Mouse (Mus musculus): ENCODE measurements around the gene Slc7a7.

Gene Slc7a7

DNA sequence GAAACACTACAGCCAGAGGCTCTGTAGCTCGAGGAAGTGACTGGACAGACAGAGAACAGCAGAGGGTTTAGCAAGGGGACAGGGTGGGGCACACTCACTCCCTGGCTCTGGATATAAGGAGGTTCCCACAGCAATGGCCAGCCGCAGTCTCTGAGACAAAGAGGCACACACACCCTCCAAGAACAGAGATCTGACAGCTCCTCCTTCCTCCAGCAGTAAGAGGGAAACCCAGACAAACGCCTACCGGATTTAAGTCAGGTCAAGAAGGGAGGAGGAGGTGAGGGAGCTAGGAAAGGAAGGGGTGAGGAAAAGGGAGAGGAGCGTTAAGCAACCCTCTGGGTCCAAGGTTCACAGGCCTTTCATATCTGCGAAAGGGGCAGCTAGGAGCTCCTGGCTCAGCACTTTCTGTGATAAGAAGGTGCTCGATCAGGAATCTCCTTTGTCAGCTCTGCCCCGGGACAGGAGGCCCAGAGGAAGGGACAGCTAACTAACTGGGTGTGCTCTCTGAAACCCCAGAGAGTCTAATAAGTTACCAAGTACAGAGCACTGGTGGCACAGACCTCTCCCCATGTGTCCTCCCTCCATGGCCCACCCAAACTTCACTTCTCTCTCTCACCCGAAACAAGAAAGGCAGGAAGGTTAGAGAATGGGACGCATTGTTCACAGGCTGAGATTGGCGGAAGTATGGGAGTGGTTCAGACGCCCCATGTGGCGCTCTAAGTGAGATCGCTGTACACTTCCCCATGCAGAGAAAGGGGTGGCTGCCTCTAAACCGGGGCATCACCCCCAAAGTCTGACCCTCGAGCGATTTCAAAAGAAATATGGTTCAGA, 7.4 kb downstream of the Slc7a7 start:
- peak in 1 of 2 experiments; percentile 48 for DNase-seq

DNA sequence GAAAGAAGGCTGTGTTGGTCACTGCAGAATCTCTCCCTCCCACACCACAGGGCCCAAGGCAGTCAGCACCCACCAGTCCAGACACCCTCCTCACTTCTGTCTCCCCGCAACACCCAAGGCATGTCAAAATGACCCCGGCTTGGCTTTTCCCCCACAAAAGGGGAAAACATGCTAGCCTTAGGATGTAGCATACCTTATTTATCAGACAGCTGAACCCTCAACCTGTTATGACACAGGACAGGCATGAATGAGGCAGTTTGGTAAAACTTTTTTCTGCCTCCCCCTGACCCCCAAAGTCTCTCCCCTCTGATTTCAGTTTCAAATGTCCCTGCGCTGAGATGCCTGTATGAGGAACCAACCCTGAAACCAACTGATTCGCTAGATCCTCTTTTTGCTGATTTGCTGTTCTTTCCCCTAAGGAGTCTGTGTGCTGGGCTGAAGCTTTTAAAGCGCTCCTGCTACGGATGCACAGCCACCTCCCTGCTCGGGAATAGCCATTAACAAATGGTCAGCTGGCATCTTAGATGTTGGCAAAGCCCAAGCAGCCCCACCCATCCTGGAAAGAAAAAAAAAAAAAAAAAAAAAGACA, 8.4 kb downstream of the Slc7a7 start:
- no peak for DNase-seq

DNA sequence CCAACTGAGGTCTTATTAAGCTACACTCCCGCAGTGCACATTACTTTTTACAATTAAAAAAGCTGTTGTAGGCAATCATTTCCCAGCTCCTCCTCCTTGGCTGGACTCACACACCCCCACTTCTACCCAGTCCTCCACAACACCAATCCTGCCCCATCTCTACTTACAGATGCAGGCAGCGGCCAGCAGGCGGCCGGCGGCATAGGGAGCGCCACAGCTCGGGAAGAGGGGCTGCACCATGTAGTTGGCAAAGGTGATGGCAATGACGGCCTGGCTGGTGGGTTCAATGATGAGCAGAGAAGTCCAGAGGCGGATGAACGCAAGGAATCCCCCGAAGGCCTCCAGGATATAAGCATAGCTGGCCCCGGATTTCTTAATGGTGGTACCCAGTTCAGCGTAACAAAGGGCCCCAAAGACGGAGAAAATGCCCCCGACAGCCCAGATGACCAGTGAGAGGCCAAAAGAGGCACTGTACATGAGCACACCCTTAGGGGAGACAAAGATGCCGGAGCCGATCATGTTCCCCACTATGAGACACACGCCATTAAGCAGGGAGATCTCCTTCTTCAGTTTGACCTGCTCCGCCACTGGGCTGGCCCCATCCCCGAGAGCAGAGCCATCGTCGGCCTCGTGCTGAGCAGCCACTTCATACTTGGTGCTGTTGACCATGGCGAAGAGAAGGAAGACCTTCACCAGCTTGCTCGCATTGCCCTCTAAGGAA, 9.1 kb downstream of the Slc7a7 start:
- peak; percentile 59 to 75 for DNase-seq

DNA sequence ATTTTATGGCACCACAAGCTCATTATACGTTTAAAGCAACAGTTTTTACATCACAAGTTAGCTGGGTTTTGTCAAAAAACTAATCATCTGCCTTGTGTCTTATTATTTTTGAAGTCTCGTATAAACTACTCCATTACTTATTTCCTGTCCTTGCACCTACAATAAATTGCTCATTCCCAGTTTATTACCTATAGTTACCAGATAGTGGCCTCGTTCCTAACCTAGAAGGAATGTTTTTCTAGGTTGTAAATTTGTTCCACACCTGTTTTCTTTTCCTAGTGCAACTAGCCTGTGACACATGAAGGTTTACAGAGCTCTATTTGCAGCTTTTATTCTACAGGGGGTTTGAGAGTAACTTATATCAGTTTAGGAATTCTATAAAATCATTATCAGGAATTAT, 15.9 kb downstream of the Slc7a7 start:
- no peak for DNase-seq

DNA sequence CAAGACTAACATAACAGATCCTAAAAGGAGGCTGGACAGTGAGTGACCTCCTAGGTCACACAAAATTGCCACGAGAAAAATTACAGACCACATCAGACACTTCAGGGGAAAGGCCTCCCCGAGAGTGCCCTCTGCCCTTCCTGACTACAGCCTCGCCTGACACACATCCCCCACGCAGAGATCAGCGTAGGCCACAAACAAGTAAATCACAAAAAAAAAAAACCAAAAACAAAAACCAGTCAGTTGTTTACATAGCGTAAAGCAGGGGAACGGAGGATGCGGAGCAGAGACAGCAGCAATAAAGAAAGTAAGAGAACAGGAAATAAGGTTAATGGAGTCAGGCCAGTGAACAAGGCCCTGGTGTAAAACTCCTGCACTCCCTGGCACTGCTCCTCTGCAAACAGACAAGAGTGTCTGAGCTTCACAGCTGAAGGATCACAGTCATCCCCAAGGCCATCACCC, 18.6 kb downstream of the Slc7a7 start:
- DNase-seq, result peak; percentile 68 to 76

DNA sequence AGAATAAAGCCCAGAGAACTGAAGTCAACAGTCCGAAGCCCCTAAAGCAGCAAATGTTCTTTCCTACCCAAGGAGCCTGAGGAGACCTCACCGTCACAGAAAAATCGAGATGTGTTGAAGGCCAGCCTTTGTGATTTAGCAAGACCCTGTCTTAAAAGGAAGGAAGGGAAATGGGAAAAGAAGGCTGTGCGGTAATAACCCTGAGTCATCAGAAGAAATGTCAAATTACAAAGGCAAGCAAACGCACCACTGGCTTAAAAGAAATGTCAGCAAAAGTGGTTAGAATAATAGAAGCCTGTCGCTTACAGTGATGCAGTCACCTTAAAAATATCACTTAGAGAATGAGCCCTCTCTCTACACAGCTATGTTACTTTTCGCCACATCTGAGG, 19.1 kb downstream of the Slc7a7 start:
- no peak for DNase-seq

DNA sequence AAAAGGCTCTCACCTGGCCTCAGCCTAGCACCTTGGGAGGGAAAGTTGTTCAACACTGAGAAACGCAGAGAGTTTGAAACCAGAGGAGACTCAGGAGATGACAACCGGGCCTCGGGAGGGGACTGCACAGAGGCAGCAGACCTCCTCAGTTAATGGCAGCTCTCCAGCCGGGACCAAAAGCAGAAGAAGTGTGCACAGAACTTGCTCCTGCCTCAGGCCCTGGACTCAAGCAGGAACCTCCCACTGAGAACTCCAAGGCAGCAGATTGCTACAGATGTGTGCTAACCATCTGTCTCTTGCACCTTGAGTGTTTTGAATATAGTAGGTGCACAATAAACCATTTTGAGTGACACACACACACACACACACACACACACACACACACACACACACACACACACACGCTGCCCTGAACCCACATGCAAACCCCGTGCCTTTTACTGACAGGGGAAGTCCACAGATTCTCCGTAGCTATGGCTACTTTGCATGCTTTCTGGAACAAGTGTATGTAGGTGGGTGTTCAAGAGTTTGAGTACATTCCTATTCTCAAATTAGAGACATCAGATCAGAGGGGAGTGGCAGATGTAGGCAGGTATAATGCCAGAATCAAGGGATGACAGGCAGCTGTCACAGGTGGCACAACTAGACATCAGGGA, 19.6 kb downstream of the Slc7a7 start:
- DNase-seq, result no peak

DNA sequence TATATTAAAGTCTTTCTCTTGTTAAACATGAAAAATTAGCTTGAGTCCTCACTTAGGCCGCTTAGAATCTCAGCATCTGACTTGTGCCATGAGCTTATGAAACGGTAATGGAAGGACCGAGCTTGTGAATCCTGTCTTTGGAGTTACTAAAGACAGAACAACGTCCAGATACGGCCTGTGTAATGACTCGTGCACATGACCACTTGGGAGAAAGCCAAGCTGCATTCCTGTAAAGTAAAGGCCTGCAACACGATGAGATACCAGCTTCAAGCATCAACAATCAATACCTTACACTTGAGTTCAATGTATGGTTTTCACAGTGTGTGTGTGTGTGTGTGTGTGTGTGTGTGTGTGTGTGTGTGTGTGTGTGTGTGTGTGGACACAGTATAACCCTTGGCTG, 20.9 kb downstream of the Slc7a7 start:
- DNase-seq, result no peak

DNA sequence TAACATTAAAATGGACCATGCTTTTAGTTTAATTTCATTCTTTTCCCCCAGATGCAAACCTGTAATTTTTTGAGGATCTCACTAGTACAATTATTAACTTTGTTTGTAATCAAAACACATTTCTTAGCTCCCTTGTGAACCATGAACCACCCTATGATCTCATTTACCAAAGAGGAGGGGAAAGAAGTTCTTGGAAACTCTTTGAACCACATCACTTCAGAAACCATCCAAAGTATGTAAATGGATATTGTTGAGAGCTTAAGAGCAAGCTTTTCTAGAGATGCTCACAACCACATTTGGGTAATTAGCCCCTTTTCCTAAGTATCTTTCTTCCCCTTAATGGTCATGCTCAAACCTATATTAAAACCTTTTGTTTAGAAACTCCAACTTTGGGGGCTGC, 23.3 kb downstream of the Slc7a7 start:
- no peak for DNase-seq

DNA sequence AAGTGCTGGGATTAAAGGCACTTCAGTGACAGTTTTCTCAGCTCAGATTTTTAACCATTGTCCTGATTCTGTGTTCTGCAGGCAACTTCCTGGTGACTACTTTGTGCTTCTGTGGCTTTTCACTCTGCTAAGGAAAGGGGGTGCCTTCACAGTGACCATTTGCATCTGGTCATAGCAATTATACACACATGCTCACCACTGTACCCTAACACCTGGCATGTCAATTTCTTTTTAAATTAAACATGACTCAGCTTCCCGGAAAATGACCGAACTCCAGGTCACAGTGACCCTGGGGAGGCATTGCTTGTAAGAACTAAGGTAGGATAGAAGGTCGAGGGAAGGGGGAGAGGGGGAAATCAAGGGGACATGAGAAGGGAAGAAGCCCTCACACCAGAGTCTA, 23.8 kb downstream of the Slc7a7 start:
- DNase-seq, result no peak

DNA sequence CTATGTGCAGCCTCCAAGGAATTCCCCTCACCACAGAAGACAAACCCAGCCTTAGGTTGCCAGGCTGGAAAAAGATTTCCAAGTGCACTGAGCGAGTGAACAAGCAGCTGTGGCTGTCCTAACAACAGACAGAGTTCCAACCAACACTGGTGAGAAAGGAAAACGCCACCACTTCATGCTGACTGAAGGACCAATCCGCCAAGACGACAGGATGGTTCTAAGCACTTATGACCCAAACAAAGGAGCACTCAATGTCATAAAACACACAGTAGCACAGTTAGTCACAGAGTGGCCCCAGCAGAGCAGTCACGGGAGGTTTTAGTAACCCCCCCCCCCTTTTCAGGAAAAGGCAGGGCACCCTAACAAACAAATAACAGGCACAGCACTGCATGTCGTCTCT, 26.7 kb downstream of the Slc7a7 start:
- DNase-seq, result no peak

DNA sequence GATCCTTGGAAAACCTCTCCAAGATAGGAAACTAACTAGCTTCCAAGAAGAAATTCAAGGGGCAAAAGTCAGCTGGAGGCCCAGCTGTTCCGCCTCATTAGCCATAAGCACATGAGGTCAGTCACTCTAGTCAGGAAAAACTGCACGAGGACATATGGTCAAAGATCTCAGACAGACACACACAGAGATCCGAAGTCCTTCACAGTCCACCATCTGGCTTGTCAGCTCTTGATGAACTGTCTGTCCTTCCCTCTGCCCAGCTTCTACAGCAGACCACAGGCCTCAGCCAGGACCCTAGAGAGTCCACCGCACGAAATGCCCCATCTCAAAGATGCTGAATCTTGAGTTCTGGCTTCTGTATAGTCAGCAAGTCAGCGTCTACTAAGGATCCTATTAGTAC, 30.0 kb downstream of the Slc7a7 start:
- peak; percentile 60 to 69 for DNase-seq

DNA sequence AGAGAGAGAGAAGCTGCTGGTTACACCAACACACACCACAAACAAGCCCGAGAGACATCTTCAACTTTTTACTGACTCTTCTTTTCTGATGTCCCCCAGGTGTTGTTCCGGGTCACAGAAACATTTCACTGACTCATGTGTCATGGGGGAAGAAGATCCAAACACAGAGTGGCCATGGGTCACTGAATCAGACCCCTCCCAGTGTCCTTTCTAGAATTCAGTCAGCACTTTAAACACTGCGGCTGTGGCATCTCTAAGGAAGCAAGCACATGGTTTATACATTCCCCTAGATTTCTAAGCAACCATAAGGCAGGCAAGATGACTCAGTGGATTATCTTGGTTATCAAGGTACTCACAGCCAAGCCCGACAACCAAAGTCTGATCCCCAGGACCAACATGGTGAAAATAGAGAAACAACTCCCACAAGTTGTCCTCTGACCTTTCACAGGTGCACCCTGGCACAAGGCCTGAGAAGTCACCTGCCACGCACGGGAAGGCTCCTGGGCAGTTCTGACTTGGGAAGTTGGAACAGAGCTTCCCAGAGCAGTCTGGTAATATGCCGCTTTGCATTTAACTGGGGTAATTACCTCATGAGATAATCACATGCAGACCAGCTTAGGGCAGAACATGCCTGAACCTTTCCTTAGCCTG, 31.5 kb downstream of the Slc7a7 start:
- DNase-seq, result peak; percentile 42 to 49

DNA sequence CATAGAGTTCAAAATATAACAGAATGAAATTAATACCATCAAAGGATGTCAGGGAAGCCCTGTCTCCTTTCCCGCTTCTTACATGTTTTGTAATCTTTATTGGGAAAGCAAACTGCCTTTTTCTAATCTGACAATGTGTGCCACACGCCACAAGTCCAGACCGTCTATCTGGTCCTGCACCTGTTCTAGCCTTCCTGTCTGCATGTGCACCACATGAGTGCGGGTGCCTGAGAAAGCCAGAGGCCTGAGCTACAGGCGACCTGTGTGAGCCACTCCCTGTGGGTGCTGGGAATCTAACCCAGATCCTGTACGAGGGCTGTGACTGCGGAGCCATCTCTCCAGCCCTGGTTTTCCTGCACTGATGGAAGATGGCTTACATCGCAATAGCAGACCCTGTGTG, 33.2 kb downstream of the Slc7a7 start:
- no peak for DNase-seq

DNA sequence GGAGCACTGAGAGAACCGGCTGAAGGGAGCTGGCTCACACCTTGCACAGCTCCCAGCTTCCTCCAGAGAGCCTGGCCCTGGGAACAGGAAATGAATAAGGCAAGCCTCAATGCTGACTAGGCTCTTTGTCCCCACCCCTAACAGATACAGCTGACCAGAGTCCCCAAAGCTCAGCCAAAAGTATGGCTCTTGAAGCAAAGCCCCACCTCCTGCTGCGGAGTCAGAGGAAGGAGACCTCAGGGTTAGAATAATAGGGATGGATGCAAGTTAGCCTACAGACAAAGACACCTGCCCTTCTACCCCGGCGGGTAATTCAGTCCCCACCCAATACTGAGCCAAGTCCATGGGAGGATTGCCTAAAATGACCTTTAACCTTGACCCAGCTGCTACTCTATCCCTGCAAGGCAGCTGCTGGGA, 34.2 kb downstream of the Slc7a7 start:
- no peak for DNase-seq

DNA sequence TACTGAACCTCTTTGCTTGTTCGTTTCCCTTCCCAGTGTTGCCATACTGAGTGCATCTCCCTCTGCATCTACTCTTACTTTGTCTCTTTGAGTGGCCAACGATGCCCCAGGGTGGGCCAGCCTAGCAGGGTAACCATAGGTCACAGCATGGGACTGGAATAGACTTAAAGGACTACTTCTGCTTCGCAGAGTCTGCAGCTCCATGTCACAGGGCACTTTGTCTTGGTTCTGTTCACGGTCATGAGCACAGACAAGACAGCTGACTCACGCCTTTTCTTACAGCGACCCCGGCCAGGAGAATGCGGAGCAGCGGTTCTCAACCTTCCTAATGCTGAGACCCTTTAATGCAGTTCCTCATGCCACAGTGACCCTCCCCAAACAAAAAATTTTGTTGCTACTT, 34.9 kb downstream of the Slc7a7 start:
- no peak for DNase-seq

DNA sequence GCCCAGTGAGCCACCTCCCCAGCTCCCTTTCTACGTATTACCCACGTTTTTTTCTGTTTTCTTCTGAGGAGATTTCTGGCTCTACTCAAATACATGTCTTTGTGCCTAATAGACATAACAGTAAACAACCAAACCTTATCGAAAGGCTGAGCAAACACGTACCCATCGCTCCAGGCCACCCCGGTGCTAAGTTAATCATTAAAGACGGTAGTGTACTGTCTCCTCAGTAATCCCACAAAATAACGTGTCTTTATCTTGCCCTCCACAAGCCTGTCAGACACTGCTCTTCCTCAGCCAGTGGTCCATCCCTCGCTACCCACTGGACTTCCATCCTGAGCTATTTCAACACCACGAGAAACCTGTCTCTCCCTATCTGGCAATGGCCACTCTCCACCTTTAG, 35.8 kb downstream of the Slc7a7 start:
- DNase-seq, result no peak

DNA sequence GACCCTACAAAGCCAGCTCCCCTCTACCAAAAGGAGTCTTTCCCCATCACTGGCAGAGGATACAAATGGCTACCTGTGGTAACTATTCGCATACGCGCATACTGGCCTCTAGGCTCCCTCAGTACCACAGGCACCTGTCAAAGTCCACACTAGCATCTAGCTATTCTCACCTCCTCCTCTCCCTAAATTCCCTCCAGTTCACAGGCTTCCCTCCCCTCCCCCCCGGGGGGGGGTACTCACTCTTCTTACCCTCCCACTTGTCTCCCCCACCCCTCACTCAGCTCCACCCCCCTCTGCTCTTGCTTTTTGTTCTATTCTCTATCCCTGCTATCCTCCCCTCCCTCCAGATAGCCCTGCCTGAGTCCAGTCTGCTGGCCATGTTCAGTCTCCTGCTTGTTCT, 37.0 kb downstream of the Slc7a7 start:
- DNase-seq, result no peak

DNA sequence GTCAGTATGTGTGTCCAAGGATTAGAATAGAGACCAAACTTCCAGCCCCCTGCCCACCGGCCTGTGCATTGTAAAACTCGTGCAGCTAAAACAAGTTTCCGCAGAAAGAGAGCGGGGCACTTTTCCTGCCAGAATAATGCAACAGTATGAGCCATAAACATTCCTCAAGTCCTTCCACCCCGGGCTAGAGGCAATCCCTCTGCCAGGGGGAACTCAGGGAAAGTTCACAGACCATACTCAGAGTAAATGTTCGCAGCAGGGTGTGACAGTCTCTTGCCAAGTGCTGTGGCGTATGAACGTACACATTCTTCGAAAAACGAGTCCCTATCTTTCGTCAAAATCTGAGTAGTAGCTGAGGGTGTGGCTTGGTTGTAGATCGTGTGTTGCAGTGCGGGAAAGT, 38.0 kb downstream of the Slc7a7 start:
- DNase-seq, result no peak

DNA sequence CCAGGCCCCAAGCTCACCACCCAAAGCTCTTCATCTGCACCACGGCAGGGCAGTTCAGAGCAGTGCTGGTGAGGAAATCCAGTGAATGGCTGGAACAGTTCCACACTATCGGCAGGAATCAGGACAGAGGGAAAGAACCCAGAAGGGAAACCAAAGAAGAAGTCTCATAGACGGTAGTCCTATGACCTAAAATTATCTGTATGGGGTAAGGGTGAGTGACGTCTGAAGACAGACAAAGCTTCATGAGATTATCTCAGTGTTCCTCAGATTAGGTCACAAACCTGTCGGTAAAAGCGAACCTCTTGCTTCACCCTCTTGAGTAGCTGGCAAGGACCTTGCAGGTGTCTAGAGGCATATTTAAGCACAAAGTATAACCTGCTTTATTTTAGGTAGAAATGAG, 40.4 kb downstream of the Slc7a7 start:
- DNase-seq, result no peak

DNA sequence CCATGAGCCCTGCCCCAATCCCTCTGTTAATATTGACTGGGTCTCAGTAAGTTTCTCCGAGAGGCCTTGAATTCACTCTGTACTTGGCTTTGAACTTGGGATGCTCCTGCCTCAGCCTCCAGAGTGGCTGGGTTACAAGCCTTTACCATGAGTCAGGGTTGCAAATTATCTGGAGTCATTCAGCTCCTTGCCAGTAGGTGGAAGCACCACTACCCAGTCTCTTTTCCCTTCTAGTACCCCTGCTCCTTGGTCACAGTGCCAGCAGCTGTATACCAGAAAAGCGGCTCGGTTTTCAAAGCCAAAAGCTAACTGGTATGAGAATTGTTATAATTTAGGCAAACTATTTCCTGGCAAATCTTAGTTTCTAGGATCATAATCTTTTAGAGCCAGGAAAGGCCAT, 41.7 kb downstream of the Slc7a7 start:
- DNase-seq, result peak; percentile 44 to 58

DNA sequence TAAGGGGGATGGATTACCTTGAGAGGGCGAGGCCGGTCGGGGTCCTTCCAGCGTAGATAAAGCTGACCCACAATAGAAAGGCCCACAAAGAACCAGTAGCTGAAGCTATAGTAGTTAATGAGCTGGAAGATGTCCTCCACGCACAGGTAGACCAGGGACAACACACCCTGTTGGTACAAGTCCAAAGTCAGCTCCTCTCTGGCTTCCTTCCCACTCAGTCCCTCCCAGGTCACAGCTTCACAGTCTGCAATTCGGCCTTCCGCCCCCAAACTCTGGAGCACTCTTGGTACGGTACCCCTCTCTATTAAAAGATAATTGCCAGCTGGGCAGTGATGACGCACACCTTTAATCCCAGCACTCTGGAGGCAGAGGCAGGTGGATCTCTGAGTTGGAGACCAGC, 44.7 kb downstream of the Slc7a7 start:
- no peak for DNase-seq

DNA sequence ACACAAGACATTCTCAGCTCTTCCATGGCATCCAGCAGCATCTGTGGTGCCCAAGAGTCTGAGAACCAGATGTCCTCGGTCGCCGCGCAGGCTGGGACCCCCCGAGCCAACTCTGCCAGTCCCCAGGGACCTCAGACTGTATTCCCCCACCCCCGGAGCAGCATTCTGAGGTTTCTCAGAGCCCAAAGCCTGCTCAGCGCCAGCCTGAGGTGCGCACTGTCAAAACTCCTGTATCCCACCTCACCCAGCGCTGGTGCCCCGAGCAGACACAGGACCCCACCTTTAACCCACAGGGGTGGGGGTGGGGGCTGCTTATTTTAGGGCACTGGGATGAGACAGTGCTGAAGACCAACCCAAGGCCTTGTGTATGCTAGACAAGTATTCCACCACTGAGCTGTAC, 46.1 kb downstream of the Slc7a7 start:
- no peak for DNase-seq

Measured in kidney, postnatal 4 days (tissue).